Mouse (Mus musculus): ENCODE data around the gene Ankrd33.

GRCm38 (mm10) chr15:101076071-101077000, 39.2 kb upstream of the Ankrd33 start:
- no peak for TF ChIP-seq CTCF (IDR thresholded peaks at IDR 0.05; ENCODE audit: control insufficient read depth, insufficient read depth, low read length)
- no peak for TF ChIP-seq POLR2A (IDR thresholded peaks at IDR 0.05; ENCODE audit: borderline replicate concordance, control insufficient read depth, low read depth, low read length)
